Mouse (Mus musculus): ENCODE results near the gene Ntrk3.

- no peak for TF ChIP-seq CTCF (IDR thresholded peaks at IDR 0.05; ENCODE audit: low read depth, low read length)
- TF ChIP-seq POLR2A (IDR thresholded peaks at IDR 0.05; ENCODE audit: extremely low read depth, insufficient read depth, low read length), result no peak
Measured at GRCm38 (mm10) chr7:78653686-78654085, 84.1 kb downstream of the Ntrk3 start.

All from liver, adult 2 months (tissue).